Mouse (Mus musculus) liver, postnatal 0 days (tissue): ENCODE measurements around the gene Stom.

Source experiments
- CTCF ChIP-seq: sonication (generic); IDR thresholded peaks from 2 replicates; pipeline ENCODE4 v1.5.1; 2016; ENCODE audit warnings: antibody characterized with exemption, low read depth
- EP300 ChIP-seq: IDR thresholded peaks from 2 replicates; pipeline ENCODE4 v1.6.1; 2016; ENCODE audit warnings: antibody characterized with exemption, low read depth, mild to moderate bottlenecking

DNA sequence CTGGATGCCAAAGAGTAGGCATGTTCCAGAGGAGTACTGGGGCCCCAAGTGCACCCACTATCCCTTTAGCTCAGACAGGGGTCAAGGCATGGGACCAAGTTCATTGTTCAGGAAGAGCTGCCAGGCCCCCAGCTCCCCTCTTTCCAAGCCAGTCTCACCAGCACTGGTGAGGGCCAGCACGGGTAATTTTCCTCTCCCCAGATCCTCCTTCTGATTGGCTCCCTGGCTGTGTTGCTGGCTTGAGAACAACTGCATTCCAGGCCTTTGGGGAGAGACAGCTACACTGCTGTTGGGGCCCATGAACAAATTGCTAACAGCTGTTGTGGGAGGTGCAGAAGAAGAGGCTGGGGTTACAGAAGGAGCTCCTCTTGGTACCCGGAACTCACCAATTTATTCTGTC is 63.2 kb downstream of the Stom start:
- no peak for TF ChIP-seq CTCF
- no peak for TF ChIP-seq EP300
